Mouse (Mus musculus) adrenal gland (tissue): Measurements from ENCODE around the gene Ldhc.
"Not testable (repeated sequence)": the region's sequence is repeated elsewhere in the genome, so short reads cannot be mapped to it uniquely, and the experiment has no call there.

ENCODE experiments used
- intact Hi-C: fragments of 180-260 bp; cut with DNase I; formaldehyde crosslinking; loops from one replicate; pipeline ENCODE4 v1.15.1; 2025

Gene Ldhc

DNA sequence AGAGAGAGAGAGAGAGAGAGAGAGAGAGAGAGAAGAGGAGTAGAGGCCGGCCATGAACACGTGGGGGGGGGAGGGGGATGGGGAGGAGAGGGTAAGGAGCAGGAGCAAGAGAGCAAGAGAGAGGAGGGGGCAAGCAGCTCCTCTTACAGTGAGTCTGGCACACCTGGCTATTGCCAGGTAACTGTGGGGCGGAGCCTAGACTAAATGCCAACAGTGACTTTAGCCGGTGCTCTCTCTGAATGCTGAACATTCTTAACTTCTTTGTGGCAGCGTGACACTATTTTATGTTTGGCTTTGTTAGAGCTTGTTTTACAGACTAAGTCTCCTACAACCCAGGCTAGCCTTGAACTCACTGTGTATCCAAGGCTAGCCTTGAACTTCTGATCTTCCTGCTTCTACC lies 18.7 kb upstream of the Ldhc start:
- intact Hi-C loops, result no loop called here

DNA sequence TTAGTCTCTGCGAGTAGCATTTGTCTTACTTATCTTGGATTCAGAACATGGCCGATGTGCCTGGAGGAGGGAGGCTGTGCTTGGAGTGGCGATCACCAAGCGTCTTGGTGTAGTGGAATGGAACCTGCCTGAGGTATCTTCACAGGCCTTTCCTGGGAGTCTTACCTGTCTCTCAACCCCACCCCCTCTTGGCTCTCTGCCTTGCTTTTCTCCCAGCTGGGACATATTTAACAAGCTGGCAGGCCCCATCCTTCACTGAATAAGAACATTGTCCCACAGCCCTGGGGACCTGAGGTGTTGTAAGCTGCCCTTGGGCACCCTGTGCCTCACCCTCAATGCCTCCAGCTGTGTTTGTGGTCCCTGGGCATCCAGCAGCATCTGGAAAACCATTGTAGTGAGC lies 17.4 kb upstream of the Ldhc start:
- intact Hi-C loops, result no loop called here

DNA sequence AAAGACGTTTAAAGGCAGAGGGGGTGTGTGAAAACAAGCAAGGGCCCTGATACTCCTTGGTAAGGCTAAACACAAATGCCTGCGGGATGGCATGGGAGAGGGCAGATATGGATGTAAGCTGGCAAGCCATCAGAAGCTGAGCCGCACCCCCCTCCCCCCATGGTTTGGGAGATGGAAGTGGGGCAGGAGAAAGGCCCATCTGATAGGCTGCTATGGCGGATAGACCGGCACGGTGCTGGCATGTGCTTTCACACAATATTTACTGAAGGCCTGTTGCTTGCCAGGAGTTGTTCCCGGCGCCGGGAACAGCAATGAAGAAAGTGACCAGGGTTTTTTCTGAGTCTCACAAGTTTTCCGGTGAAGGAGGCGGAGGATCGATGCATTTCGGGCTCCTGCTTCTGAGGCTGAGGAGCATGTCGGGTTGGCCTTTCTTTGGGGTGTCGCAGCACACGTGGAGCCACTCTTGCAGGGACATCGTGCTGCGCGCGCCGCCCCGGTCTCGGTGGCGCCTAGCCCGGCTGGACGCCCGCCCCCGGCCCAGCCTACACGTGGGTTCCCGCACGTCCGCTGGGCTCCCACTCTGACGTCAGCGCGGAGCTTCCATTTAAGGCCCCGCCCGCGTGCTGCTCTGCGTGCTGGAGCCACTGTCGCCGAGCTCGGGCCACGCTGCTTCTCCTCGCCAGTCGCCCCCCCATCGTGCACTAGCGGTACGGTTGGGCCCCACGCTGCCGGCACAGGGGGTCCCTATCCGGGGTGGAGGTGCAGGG lies 15.6 kb upstream of the Ldhc start:
- intact Hi-C loops, result loop anchor here (5.0 kb wide), 2 partner anchors 48 to 133 kb away; partner anchors contain the start of genes Gtf2h1, Hps5 and Saal1

DNA sequence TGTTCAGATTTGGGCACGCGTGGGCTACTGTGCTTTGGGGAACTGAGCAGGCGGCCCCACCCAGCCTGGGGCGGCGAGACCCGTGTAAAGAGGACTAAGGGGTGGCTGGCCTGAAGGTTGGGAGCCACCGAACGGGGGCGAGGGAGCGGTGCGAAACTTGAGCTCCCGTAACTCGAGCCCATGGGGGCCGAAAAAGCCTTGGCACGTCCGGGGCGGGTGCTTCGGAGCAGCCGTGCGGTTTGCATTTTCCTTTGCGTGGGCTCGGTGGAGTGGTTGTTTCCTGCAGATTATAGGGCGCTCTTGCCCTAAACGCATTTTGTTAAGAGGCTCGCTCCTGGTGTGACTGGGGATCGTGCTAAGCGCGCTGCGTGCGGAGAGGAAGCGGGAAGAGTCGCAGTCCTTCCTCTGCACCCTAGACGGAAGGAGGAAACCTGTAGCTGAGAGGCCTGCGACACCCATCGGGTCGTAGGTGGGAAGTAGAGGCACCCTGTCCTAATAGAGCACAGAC lies 15.0 kb upstream of the Ldhc start:
- intact Hi-C loops, result loop anchor here (5.0 kb wide), 2 partner anchors 49 to 134 kb away; partner anchors contain the start of genes Gtf2h1, Hps5 and Saal1

DNA sequence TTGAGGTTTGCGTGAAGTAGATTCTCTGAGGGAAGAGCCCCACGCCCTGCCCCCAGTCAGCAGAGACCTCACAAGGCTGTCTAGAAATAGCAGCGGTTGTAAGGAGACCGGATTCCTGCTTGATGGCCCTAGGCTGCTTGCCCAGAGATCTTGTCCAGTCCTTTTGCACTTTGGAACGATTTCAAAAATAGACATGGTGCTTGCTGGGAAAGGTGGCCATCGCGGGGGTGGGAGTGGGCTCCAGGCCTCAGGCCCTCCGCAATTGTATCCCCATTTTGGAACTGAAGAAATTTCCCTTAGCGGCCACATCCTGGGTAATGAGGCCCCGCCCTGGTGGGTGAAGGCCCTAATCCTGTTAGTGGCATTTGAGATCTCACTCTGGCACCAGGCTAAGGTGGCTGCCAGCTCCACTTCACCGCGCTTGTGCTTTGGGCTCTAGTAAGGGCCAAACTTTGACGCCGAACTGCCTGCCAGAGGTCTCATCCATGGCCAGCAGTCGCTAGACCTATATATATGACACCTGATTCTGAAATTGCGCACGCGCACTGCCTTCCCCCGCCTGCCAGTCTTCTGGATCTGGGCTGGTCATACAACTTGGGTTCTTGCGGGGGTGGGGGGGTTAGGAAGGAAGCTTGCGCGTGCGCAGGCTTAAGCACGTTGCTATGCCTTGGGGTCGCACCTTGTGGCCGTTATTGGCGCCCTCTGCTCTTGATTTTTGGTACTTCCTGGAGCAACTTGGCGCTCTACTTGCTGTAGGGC lies 14.3 kb upstream of the Ldhc start:
- intact Hi-C loops, result loop anchor here (5.0 kb wide), 2 partner anchors 49 to 134 kb away; partner anchors contain the start of genes Gtf2h1, Hps5 and Saal1

DNA sequence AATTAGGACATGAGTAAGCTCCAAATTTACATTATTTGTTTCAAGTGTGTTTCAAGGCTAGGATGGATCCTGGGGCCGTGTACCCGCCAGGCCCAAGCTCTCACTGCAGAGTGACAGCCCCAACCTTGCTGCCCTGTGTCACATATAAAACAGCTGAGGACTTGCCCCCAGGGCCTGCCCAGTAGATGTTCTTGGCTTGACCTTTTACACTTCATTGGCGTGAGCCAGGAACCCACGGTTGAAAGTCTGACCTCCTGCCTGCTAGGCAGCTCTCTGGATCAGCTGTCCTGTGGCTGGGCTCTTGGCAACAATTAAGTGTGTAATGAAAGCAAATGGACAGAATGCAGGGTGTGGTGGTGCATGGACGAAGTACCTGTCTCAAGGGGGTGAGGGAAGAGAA lies 11.7 kb upstream of the Ldhc start:
- intact Hi-C loops, result loop anchor here (5.0 kb wide), 2 partner anchors 52 to 137 kb away; partner anchors contain the start of genes Gtf2h1, Hps5 and Saal1

DNA sequence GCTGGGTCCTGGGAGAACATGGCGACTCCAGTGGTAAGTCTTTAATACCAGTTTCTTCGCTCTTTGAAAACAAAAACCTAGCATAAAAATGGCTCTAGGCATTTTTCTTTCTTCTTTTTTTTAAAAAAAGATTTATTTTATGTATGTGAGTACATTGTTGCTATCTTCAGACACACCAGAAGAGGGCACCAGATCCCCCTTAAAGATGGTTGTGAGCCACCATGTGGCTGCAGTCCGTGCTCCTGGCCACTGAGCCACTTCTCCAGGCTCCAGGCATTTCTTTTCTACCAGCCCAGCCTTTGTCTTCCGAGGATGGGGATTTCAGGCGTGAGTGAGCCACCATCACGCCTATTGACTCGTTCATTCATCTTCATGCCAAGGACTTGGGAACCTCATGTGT lies 10.0 kb upstream of the Ldhc start:
- intact Hi-C loops, result no loop called here

DNA sequence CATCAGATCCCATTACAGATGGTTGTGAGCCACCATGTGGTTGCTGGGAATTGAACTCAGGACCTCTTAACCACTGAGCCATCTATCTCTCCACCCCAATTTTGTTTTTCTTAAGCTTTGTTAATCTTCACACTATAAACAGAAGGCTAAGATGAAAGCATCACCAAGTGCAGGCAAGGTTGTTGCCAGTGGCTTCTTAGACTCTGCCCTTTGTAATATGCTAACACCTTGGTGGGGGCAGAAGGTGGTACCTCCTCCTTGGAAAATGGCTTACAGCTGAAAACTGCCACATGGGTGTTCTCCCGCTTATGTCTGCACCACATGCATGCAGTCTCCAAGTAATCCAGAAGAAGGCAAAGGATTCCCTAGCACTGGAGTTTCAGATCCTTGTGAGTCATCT lies 8.3 kb upstream of the Ldhc start:
- intact Hi-C loops, result no loop called here

DNA sequence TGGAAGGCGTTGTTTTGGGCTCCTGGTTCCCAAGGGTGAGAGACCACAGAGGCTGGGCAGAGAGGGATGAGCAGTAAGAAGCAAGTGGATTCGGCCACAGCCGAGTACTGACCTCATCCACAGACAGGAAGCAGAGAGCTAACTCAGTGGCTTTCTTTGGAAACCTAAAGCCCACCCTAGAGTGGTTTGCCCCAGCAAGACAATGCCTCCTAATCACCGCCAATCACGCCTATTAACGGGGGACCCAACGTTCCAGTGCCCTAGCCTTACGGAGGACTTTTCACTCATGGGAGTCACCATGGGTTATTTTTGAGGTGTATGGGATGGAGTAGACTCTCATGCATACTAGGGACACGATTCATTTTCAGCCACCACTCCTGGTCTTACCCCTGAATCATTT lies 7.6 kb upstream of the Ldhc start:
- intact Hi-C loops, result no loop called here

DNA sequence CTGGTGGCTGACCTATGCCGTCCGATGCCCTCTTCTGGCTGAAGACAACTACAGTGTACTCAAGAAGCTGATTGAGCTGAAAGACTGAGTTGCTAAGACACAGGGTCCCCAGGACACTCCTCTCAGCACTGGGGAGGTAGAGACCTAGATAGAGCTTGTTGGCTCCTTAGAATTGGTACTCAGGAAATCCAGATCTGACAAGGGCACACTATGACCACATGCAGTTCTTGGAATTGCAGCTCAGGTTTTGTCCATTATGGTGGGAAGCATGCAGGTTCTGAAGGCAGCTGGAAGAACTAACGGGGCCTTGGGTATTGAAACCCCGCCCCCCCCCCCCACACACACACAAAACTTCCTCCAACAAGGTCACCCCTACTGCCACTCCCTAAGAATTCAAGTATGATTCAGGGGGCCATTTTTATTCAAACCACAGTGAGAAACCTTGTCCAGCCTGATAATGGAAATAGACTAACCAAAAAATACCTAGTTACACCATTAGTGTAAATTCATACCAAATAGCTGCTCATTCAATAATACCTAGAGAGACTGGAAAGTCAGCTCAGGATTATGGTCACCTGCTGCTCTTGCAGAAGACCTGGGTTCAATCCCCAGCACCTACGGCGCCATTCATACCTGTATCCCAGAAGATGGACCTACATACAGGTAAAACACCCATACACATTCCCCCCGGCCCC lies 5.0 kb upstream of the Ldhc start:
- intact Hi-C loops, result no loop called here

DNA sequence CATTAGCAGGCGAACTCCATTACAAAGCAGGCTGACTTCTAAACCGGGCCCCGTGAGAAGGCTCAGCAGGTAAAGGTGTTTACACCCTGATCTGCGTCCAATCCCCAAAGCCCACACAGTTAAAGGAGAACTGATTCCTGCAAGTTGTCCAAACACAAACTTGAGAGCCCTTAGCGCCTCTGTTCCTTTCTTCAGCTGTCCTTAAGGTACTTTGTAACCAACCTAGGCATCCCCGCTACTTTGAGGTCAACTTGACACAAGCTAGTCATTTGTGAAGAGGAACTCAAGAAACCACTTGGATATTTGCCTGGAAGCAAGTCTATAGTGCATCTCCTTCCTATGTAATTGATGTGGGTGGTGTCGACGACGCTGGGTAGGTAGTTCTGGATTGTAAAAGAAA lies 3.6 kb upstream of the Ldhc start:
- intact Hi-C loops, result no loop called here

DNA sequence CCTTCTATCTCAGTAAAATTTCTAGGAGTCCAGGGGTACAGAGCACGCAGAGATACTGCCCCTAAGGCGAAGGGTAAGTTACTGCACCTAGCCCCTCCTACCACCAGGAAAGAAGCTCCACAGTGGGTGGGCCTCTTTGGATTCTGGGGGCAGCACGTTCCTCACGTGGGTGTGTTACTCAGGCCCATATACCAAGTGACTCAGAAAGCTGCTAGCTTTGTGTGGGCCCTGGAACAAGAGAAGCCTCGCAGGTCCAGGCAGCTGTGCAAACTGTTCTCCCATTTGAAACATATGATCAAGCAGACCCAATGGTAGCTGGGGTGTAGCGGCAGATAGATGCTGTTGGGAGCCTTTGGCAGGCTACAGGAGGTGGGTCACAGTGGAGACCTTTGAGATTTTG lies 2.0 kb upstream of the Ldhc start:
- intact Hi-C loops, result no loop called here

DNA sequence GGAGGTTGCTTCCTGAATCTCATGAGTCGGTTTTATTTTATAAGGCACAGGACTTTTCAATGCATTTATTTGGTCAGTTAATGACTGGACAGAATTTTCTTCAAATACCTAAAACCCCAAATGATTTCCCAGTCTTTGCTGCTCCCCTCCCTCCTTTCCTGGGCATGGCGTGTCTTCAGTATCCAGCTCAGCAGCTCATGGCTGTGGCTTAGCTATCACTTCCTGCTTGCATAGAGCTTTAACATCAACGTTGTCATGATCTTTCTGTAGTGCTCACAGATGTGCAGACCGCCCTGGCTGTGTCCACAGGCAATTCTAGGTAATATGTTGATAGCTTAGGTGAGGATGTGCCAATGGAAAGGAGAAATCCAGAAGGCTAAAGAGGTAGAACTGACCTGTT lies 11.0 kb downstream of the Ldhc start:
- intact Hi-C loops, result no loop called here

DNA sequence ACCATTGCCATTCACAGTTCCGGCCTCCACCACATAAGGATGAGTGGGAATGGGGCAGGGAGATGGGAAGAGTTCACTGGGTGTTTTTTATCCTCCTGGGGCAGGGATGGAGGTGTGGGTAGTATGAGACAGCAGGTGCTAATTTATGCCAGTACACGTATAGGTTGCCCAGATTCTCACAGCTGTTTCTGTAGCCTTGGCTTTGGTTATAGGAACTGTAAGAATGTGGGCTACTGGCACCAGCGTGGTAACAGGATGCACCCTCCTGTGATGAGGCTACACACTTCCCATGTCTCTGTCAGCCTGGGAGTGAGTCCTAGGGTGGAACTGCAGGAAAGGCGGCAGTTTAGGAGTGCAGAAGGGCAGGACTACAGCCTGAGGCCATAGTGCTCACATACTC lies 15.8 kb downstream of the Ldhc start:
- intact Hi-C loops, result no loop called here

DNA sequence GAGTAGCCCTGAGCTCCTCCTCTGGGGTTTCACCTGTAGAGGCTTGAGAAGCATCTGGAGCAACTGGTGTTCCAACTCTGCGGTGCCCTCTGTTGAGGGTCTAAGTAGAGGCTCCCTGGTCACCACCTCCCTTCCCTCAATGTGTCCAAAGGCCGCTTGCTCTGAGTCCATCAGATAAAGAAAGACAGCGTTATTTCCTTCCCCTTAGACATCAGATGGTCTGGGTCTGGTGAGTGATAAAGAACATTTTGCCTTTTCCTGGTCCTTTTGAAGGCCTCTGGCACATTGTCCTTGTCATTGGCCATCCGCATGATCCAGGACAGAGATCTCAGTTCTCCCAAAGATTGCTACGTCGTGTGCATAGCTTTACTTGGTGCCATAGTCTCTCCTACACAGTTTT lies 16.3 kb downstream of the Ldhc start:
- intact Hi-C loops, result no loop called here

DNA sequence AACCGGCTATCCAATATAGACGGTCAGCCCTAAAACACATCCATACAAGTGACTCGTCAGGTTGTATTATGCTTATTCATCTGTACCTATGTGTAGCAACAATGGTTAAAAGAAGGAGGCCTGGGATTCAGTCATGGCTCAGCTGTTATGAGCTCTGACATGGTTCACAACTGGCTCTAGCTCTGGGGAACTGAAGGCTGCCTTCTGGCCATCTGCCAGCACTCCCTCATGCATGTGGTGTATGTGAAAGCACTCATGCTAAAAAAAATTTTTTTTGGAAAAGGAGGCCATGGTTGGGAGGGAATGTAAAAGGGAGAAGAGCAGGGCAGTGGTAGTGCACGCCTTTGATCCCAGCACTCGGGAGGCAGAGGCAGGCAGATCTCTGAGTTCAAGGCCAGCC lies 18.8 kb downstream of the Ldhc start:
- intact Hi-C loops, result no loop called here

DNA sequence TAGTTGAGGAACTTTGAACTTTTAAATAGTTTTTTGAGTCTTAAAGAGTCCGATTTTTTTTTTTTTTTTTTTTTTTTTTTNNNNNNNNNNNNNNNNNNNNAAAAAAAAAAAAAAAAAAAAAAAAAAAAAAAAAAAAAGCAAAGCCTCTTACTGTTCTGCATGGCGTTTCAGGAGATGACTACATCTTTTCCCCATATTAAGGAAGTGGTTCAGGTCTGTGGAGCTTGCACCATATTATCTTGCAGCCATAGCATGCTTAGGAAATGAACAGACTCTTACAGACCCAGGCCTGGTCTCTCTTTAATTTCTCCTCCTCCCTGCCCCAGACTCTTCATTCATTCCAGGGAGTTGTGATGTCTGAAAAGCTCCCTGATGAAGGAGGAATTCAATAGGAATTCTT lies 20.0 kb downstream of the Ldhc start:
- intact Hi-C loops, result no loop called here

DNA sequence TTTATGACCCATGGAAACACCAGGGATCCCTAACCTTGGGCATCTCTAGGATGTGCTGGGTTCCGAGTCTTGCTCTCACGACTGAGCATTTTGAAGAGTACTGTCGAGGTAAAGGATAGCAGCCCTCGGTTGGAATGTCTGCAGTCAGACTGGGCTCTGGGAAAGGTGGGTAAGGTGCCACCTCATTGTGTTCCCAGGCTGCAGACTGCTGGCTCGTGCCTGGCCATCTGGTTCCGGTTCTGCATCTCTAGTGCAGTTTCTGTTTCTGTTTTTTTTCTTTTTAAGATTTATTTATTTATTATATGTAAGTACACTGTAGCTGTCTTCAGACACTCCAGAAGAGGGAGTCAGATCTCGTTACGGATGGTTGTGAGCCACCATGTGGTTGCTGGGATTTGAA lies 20.9 kb downstream of the Ldhc start:
- intact Hi-C loops, result not testable (repeated sequence)

DNA sequence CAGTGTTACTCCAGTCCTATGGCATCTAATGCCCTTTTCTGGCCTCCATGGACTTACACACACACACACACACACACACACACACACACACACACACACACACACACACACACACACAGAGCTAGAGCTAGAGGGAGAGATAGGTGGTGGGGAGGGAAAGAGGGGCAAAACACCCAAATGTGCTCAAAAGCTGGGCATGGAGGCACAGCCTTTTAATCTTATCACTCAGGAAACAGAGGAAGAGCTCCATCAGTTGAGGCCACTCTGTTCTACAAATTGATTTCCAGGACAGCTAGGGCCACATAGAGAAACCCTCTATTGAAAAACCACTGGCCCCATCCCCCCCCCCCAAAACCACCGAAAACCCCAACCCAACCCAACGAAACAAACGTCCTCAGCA lies 22.3 kb downstream of the Ldhc start:
- intact Hi-C loops, result no loop called here

DNA sequence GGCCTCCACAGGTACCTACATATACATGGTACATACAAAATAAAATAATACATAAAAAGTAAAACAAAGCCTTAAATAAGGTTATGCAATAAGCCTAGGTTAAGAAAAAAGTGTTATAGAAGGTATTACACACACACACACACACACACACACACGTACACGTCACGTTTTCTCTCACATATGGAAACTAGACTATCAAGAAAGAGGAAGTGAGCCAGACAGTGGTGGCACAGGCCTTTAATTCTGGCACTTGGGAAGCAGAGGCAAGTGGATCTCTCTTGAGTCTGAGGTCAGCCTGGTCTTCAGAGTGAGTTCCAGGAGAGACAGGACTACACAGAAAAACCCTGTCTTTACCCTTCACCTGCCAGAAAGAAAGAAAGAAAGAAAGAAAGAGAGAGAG lies 34.5 kb downstream of the Ldhc start:
- intact Hi-C loops, result loop anchor here (10.0 kb wide), 1 partner anchor 91 kb away; no protein-coding TSS in a partner anchor

DNA sequence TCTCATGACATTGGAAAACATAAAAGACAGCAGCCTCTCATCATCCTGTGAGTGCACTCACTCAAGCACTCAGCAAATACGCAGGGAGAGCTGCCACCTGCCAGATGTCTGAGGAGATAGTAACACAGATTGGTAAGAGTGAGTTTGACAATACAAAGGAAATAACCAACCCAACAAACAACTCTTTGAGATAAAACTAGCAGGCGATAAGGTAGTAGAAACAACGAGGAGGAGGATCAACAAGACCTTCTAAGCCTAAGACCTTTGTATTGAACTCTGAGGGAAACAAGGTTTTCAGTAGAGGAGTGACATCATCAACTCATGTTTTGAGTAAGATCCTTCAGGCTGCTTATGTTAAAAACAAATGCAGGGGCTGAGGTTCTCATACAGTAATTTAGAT lies 38.3 kb downstream of the Ldhc start:
- intact Hi-C loops, result loop anchor here (10.0 kb wide), 1 partner anchor 95 kb away; no protein-coding TSS in a partner anchor

DNA sequence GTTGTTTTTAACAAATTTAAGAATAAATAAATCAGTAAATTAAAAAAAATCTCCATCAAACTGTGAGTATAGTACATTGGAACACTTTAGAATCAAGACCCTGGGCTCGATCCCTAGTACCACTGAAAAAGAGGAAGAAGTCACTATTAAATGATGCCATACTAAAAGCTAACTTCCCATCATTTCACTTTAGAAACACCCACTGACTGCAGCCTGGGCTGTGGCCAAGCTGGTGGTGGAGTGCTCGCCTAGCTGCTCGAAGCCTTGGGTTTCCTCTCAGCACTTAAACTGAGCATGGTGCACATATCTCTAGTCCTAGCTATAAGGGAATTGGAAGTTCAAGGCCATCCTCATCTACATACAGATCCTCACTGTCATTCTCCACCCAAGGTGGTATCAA lies 50.2 kb downstream of the Ldhc start:
- intact Hi-C loops, result no loop called here
